Mouse (Mus musculus): ENCODE measurements around the gene 5330417C22Rik. TPM values are rescaled to one million over a fixed set of nuclear protein-coding genes. Genes with fewer than 3 reads are reported as not detected.

Gene 5330417C22Rik
- polyA plus RNA-seq, 1 experiment from 2014 or later = 4.1 TPM

DNA sequence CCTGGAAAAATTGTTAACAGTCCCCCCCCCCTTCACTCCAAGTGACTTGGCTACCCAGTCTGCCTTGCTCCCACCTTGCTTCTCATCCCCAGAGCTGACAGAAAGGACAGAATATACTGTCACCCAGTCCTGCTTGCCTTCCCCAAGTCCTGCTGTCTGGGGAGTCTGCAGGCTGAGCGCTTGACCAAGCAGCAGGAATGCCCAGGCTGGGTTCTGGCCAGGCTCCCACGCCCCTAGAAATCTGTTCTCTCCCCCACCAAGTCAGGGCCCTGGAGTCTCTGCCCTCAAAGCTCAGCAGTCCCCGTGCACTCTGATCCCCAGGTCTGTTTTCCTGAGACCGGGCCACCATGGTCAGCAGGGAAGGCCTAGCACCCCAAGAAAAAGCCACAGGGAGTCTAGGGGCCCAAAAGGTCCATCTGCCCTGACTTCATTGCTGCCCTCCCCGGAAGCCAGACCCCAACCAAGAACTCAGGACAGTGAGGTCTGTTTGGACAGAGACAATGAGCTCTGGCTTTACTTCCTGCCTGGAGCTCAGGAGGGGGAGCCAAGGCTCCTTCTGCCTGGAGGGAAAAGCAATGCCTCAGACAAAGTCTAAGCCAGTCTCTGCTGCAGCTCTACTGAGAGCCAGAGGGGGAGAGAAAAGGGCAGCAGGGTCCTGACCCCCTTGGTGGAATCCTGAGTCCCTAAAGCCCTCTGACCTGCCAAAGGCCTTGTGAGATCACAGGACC is 125.1 kb downstream of the 5330417C22Rik start:
- Histone ChIP-seq H3K4me2 (replicated peaks) (peak overlapping the region; percentile 41), H3K27me3 (peaks cover 2% of the 10 kb centered on the region; the same call in 1 of the 2 replicates), H3K9me3 (replicated peaks) (0 out of 2 replicates have a peak, but pooled peaks cover 13% of the 10 kb centered on the region), H3K4me1 (peaks cover 41% of the 10 kb centered on the region), H3K9ac (peak overlapping the region; percentile 21; the same call in 1 of the 2 replicates), H3K27ac (replicated peaks) (no peak overlapping the region; the same call in 1 of the 2 replicates), H3K4me3 (replicated peaks) (peak overlapping the region; percentile 22), H3K36me3 (peaks cover 25% of the 10 kb centered on the region)
- WGBS = 38% methylated on average over 5 of the region's 5 CpGs
- ATAC-seq (ENCODE audit: insufficient number of reproducible peaks, low FRiP score, low TSS enrichment, low read depth) = no peak

DNA sequence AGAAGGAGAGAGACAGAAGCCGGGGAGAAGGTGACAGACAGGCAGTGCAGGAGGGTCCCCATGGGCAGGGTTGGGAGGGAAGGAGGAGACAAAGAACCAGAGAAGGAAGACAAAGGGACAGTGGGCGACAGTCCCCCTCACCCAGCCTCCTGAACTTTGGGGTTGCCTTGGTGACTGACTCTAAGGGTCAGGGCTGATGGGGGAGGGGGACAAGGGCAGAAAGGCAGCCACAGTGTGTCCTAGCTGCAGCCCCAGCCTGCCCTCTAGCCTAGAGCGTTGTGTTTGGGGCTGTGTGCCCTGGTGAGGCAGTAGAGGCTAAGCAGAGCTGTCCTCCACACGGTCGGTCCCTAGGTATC is 126.0 kb downstream of the 5330417C22Rik start:
- Histone ChIP-seq H3K27ac (replicated peaks) (no peak overlapping the region), H3K36me3 (peaks cover 25% of the 10 kb centered on the region), H3K4me2 (replicated peaks) (peak overlapping the region; percentile 41; the same call in 1 of the 2 replicates), H3K4me3 (replicated peaks) (0 out of 2 replicates have a peak overlapping the region, but pooled peaks have one; percentile 1), H3K27me3 (no peaks in the 10 kb centered on the region), H3K9me3 (replicated peaks) (0 out of 2 replicates have a peak, but pooled peaks cover 13% of the 10 kb centered on the region), H3K9ac (no peak overlapping the region), H3K4me1 (peaks cover 44% of the 10 kb centered on the region)
- no peak for ATAC-seq (ENCODE audit: insufficient number of reproducible peaks, low FRiP score, low TSS enrichment, low read depth)
- WGBS = 21% methylated on average over 5 of the region's 5 CpGs

- H3K4me2 ChIP-seq (replicated peaks) = peak overlapping the region; percentile 41; the same call in 1 of the 2 replicates
- 0 out of 2 replicates have a peak, but pooled peaks cover 13% of the 10 kb centered on the region for H3K9me3 ChIP-seq (replicated peaks)
- H3K9ac ChIP-seq = no peak overlapping the region
- H3K4me1 ChIP-seq = peaks cover 38% of the 10 kb centered on the region
- ATAC-seq (ENCODE audit: insufficient number of reproducible peaks, low FRiP score, low TSS enrichment, low read depth) = no peak
- no peak overlapping the region for H3K27ac ChIP-seq (replicated peaks)
- H3K27me3 ChIP-seq = no peaks in the 10 kb centered on the region
- 57% methylated on average over 8 of the region's 8 CpGs for WGBS
- peaks cover 25% of the 10 kb centered on the region for H3K36me3 ChIP-seq
- no peak overlapping the region for H3K4me3 ChIP-seq (replicated peaks)
Measured at GRCm38 (mm10) chr3:108409656-108410358, 126.5 kb downstream of the 5330417C22Rik start.

GRCm38 (mm10) chr3:108408517-108409008 is 127.8 kb downstream of the 5330417C22Rik start:
- ATAC-seq (ENCODE audit: insufficient number of reproducible peaks, low FRiP score, low TSS enrichment, low read depth) = no peak
- peaks cover 34% of the 10 kb centered on the region for H3K4me1 ChIP-seq
- 83% methylated on average over 8 of the region's 8 CpGs for WGBS
- no peak overlapping the region for H3K4me2 ChIP-seq (replicated peaks)
- no peaks in the 10 kb centered on the region for H3K27me3 ChIP-seq
- H3K27ac ChIP-seq (replicated peaks) = no peak overlapping the region
- no peak overlapping the region for H3K9ac ChIP-seq
- H3K36me3 ChIP-seq = peaks cover 19% of the 10 kb centered on the region
- no peak overlapping the region for H3K4me3 ChIP-seq (replicated peaks)
- 0 out of 2 replicates have a peak, but pooled peaks cover 7% of the 10 kb centered on the region for H3K9me3 ChIP-seq (replicated peaks)

DNA sequence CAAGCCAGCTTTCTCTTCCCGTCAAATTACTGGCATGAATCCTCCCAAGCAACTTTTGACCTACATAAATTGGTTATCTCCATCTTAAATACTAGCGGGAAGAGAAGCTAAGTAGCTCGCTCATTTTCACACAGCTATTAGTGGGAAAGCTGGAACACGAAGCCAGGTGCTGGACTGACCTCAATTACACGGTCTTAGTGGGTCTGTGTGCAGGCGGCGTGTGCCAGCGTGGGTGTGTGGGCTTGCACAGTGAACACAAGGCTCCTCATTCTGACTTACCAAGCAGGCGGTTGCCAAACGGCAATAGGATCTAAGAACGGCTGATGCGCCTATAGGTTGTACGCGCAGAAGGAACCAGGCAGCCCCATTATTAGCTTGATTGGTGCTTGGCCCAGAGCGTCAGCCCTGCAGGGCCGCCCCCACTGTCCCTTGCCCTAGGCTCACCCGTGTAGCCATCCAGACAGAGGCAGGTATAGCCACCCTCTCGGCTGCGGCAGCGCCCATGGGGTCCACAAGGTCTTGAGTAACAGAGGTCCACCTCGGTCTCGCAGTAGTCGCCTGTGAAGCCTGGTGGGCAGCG is 129.9 kb downstream of the 5330417C22Rik start:
- no peak overlapping the region for H3K4me2 ChIP-seq (replicated peaks)
- H3K9me3 ChIP-seq (replicated peaks) = no peaks in the 10 kb centered on the region
- H3K27ac ChIP-seq (replicated peaks) = no peak overlapping the region
- peaks cover 41% of the 10 kb centered on the region for H3K4me1 ChIP-seq
- H3K36me3 ChIP-seq = 0 out of 2 replicates have a peak, but pooled peaks cover 8% of the 10 kb centered on the region
- 78% methylated on average over 24 of the region's 24 CpGs for WGBS
- ATAC-seq (ENCODE audit: insufficient number of reproducible peaks, low FRiP score, low TSS enrichment, low read depth) = no peak
- H3K27me3 ChIP-seq = no peaks in the 10 kb centered on the region
- H3K9ac ChIP-seq = no peak overlapping the region
- no peak overlapping the region for H3K4me3 ChIP-seq (replicated peaks)

Small RNA genes lying within 50 kb of the gene (microRNA-seq; reads per million reads assigned to microRNA genes)
- not detected for gene Gm22860 (ENCODE audit: borderline number of aligned reads)

Other genes starting within 250 kb of the 5330417C22Rik start
- 0.12 TPM in 1 of 2 replicates, not detected in the other for gene Mybphl, start 171.6 kb downstream of the 5330417C22Rik start, polyA plus RNA-seq (2015; fragmentation: Nextera tagmentation; extraction: Ambion mirVana)
- gene Psrc1, start 152.7 kb downstream of the 5330417C22Rik start, polyA plus RNA-seq (2015; fragmentation: Nextera tagmentation; extraction: Ambion mirVana) = 41.7 TPM in 2 replicates
- gene Celsr2, start 121.0 kb downstream of the 5330417C22Rik start, polyA plus RNA-seq (2015; fragmentation: Nextera tagmentation; extraction: Ambion mirVana) = 20.1 and 20.7 TPM in 2 replicates
- gene Sars, start 91.3 kb downstream of the 5330417C22Rik start, polyA plus RNA-seq (2015; fragmentation: Nextera tagmentation; extraction: Ambion mirVana) = 117 and 120 TPM in 2 replicates
- 2.8 and 6.1 TPM in 2 replicates for gene 1700013F07Rik, start 2.4 kb downstream of the 5330417C22Rik start, polyA plus RNA-seq (2015; fragmentation: Nextera tagmentation; extraction: Ambion mirVana)
- gene Tmem167b, start 25.9 kb upstream of the 5330417C22Rik start, polyA plus RNA-seq (2015; fragmentation: Nextera tagmentation; extraction: Ambion mirVana) = 48.6 and 49.6 TPM in 2 replicates
- 43.1 and 51.3 TPM in 2 replicates for gene Taf13, start 35.2 kb upstream of the 5330417C22Rik start, polyA plus RNA-seq (2015; fragmentation: Nextera tagmentation; extraction: Ambion mirVana)
- 18.0 and 19.9 TPM in 2 replicates for gene Wdr47, start 54.7 kb upstream of the 5330417C22Rik start, polyA plus RNA-seq (2015; fragmentation: Nextera tagmentation; extraction: Ambion mirVana)
- gene Clcc1, start 117.4 kb upstream of the 5330417C22Rik start, polyA plus RNA-seq (2015; fragmentation: Nextera tagmentation; extraction: Ambion mirVana) = 86.3 and 87.5 TPM in 2 replicates
- 68.1 and 75.8 TPM in 2 replicates for gene Gpsm2, start 185.8 kb upstream of the 5330417C22Rik start, polyA plus RNA-seq (2015; fragmentation: Nextera tagmentation; extraction: Ambion mirVana)
- 1.2 and 1.6 TPM in 2 replicates for gene Aknad1, start 203.1 kb upstream of the 5330417C22Rik start, polyA plus RNA-seq (2015; fragmentation: Nextera tagmentation; extraction: Ambion mirVana)

All from embryonic facial prominence, embryonic 15.5 days (tissue).